Mouse (Mus musculus) bone marrow macrophage, adult 2 months (primary cell): ENCODE measurements around the gene Fancb. TPM values are rescaled to one million over a fixed set of nuclear protein-coding genes. Genes with fewer than 3 reads are reported as not detected.

Experiments used
- H3K27ac ChIP-seq: 2 replicates; pipeline ENCODE4 v1.5.1; 2012; ENCODE audit warnings: low read depth, low read length; ENCODE audit not compliant: insufficient read depth
- H3K4me1 ChIP-seq: 2 replicates; pipeline ENCODE4 v1.6.1; 2012; ENCODE audit warnings: low read length; ENCODE audit not compliant: control insufficient read depth, insufficient read depth
- H3K4me3 ChIP-seq: 2 replicates; pipeline ENCODE4 v1.5.1; 2012; ENCODE audit warnings: mild to moderate bottlenecking, low read length, moderate library complexity; ENCODE audit not compliant: insufficient read depth
- CTCF ChIP-seq: IDR thresholded peaks from 2 replicates; pipeline ENCODE4 v1.5.1; 2012; ENCODE audit warnings: low read depth, mild to moderate bottlenecking, low read length, moderate library complexity
- POLR2A ChIP-seq: IDR thresholded peaks from 2 replicates; pipeline ENCODE4 v1.6.1; 2012; ENCODE audit warnings: mild to moderate bottlenecking, low read depth, low read length, borderline replicate concordance
- polyA plus RNA-seq: library from polyadenylated mRNA; stranded (reverse); fragments of >200 nt; gene quantifications from 2 replicates; pipeline ENCODE4 v1.2.4, GENCODE M21; 2012; ENCODE audit not compliant: missing spikeins, insufficient read depth, insufficient read length

Fancb gene
- polyA plus RNA-seq = 3.1 and 3.4 TPM in 2 replicates

GRCm38 (mm10) chrX:164980193-164980775, at the start of gene Fancb, which contains the start of gene Mospd2:
Gene Fancb, plus strand, starts transcription at chrX:164980592.
Gene Mospd2, minus strand, starts transcription at chrX:164980375.
- Histone ChIP-seq H3K4me1 (no peaks in the 10 kb centered on the region), H3K4me3 (peak within 1 kb of the TSS; percentile 93), H3K27ac (peak within 1 kb of the TSS; percentile 71)
- TF ChIP-seq CTCF = no peak
- TF ChIP-seq POLR2A = no peak

GRCm38 (mm10) chrX:164941540-164941939, 38.9 kb upstream of the Fancb start:
- TF ChIP-seq POLR2A (no peak), CTCF (no peak)
- H3K27ac ChIP-seq = peak overlapping the region; percentile 81
- peaks cover 16% of the 10 kb centered on the region for H3K4me1 ChIP-seq
- H3K4me3 ChIP-seq = no peak overlapping the region; the same call in 1 of the 2 replicates

DNA sequence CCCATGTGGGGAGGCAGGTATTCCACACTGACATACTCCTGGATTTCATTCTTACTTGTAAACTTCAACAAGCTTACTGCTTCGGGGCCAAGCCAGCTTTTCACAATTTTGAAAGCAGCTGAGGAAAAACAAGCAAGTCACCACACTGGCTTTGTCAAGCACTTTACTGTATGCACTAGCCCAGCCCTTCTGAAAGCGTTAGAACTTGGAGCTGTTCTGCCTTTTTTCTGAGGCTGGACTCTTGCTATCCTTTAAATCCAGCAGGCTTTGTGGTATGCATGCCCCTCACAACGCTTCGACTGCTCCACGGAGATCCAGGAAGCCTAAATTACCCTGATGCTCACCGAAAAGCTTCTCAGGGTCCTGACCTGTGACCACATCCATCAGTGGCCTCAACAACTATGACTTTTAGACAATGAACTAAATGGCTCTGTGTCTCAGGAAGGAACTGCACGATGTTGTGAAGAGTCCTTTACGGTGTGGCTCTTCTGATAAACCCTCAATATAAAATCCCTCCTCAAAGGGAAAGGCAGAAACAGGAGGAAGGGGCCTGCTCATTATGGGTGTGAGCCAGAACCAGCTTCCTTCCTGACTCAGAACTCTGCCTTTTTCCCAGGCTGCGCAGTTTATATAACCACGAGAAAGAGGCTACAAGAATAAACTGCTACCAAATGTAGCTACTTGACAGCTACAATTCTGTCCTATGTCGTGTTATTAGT, 28.4 kb upstream of the Fancb start:
- no peak overlapping the region for H3K4me3 ChIP-seq
- H3K27ac ChIP-seq = no peak overlapping the region
- TF ChIP-seq CTCF (no peak), POLR2A (no peak)
- no peaks in the 10 kb centered on the region for H3K4me1 ChIP-seq

GRCm38 (mm10) chrX:164952601-164953375, 27.6 kb upstream of the Fancb start:
- H3K4me1 ChIP-seq = no peaks in the 10 kb centered on the region
- TF ChIP-seq CTCF (no peak), POLR2A (no peak)
- no peak overlapping the region for H3K4me3 ChIP-seq
- H3K27ac ChIP-seq = no peak overlapping the region

GRCm38 (mm10) chrX:164965750-164966448, 14.5 kb upstream of the Fancb start:
- Histone ChIP-seq H3K4me1 (peaks cover 10% of the 10 kb centered on the region), H3K27ac (no peak overlapping the region), H3K4me3 (no peak overlapping the region)
- no peak for TF ChIP-seq CTCF
- no peak for TF ChIP-seq POLR2A

DNA sequence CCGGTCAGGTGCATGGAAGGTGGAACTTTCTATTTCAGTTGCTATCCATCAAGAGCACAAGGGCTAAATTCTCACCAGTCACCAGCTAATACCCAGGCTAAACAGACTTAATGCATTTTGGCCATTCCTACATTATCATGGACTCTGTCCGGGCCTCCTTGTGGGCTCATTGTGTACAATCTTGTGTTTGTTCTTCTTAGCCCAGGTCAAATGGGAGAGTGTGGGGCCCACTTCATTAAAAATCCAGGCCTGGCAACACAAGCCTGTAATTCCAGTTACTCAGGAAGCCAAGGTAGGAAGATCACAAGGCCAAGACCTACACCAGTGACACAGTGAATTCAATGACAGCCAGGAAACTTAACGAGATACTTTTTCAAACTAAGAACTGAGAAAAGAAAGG, 9.2 kb upstream of the Fancb start:
- H3K27ac ChIP-seq = no peak overlapping the region
- TF ChIP-seq POLR2A = no peak
- TF ChIP-seq CTCF = no peak
- peaks cover 4% of the 10 kb centered on the region for H3K4me1 ChIP-seq
- H3K4me3 ChIP-seq = no peak overlapping the region

- H3K27ac ChIP-seq = peak overlapping the region; percentile 30
- no peaks in the 10 kb centered on the region for H3K4me1 ChIP-seq
- TF ChIP-seq CTCF (no peak), POLR2A (no peak)
- no peak overlapping the region for H3K4me3 ChIP-seq
Observed at GRCm38 (mm10) chrX:164978866-164979265, 1.5 kb upstream of the Fancb start.

DNA sequence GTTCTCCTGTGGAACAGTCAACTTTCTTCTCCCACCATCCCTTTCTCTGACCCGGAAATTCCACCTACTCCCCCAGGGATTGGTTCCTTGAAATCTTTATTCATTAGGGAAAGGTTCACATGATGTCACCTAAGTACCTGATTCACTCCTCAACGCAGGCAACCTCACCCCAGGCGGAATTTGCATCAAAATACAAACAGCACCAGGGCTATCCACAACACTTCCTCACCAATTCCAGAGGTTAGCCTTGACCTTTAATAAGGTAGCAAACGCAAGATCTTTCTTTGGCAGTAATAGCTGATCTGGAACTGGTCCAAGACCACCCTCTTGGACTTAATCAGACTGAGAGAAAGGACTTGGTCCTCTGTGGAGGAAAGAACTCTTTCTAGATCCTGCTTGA, 22.7 kb downstream of the Fancb start:
- TF ChIP-seq CTCF = no peak
- Histone ChIP-seq H3K27ac (no peak overlapping the region), H3K4me1 (no peaks in the 10 kb centered on the region), H3K4me3 (no peak overlapping the region)

GRCm38 (mm10) chrX:165004779-165005324, 24.5 kb downstream of the Fancb start, which contains the start of gene Gm17604:
Gene Gm17604, minus strand, starts transcription at chrX:165004829.
- Histone ChIP-seq H3K4me3 (no peak within 1 kb of the TSS), H3K4me1 (no peaks in the 10 kb centered on the region), H3K27ac (no peak within 1 kb of the TSS)
- TF ChIP-seq POLR2A (no peak), CTCF (no peak)

Other genes starting within 250 kb of the Fancb start
- 59.4 and 60.1 TPM in 2 replicates for gene Mospd2, start 217 bp upstream of the Fancb start, polyA plus RNA-seq
- gene Gm17604, start 24.2 kb downstream of the Fancb start, polyA plus RNA-seq = not detected in 2 replicates